Mouse (Mus musculus): ENCODE measurements at regions not wholly inside any gene's neighbourhood (a gene's known extent, or its start where the extent isn't known, plus 50 kb on each side); places are given as distances from the start of the nearest gene placed in this dataset.

DNA sequence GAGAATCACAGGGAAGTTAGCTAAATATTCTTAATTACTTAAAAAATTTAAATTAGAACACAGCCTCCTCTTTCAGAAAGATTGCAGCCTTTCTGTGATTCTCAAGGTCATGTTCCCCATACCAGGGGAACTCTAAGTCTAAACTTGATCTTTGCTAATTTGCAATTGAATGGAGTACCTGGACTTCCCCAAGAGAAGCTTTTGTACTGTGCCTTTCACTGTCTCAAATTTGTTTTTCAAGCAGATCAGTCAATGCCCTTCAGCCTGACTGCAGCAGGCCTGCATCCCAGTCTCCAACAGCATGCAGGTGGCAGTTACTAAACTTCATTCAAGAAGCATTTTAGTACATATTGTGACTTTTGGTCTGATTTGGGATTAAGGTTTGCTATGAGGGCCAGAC is 611.8 kb downstream of the Snca start:
- DNase-seq: no peak

- DNase-seq: peak; percentile 3 to 54
Measured at GRCm38 (mm10) chr6:60201548-60201947, 628.1 kb downstream of the Snca start.
